Mouse (Mus musculus) hindbrain, embryonic 13.5 days (tissue): ENCODE data around the gene Zc2hc1c. TPM values are rescaled to one million over a fixed set of nuclear protein-coding genes. Genes with fewer than 3 reads are reported as not detected.

Experiments used
- ATAC-seq: fragments of 200-750 bp; cut with Nextera tagmentation; 2 replicates; pipeline ENCODE4 v1.8.0; 2017; ENCODE audit warnings: moderate TSS enrichment; ENCODE audit not compliant: low FRiP score
- H3K27ac ChIP-seq: fragments of 300-500 bp; sonication (generic); 2 replicates; pipeline ENCODE4 v1.5.1; 2015; ENCODE audit warnings: inconsistent platforms, mild to moderate bottlenecking, moderate library complexity
- H3K27me3 ChIP-seq: fragments of 300-500 bp; sonication (generic); 2 replicates; pipeline ENCODE4 v1.6.1; 2015; ENCODE audit warnings: mild to moderate bottlenecking, inconsistent platforms
- H3K36me3 ChIP-seq: fragments of 300-500 bp; sonication (generic); 2 replicates; pipeline ENCODE4 v1.6.1; 2015; ENCODE audit warnings: mild to moderate bottlenecking, inconsistent platforms
- H3K4me1 ChIP-seq: fragments of 300-500 bp; sonication (generic); replicated peaks from 2 replicates; pipeline ENCODE4 v1.6.1; 2015; ENCODE audit warnings: inconsistent platforms
- H3K4me2 ChIP-seq: fragments of 300-500 bp; sonication (generic); 2 replicates; pipeline ENCODE4 v1.6.1; 2015; ENCODE audit warnings: inconsistent platforms, mild to moderate bottlenecking, moderate library complexity
- H3K4me3 ChIP-seq: fragments of 300-500 bp; sonication (generic); 2 replicates; pipeline ENCODE4 v1.5.1; 2015; ENCODE audit warnings: mild to moderate bottlenecking, inconsistent platforms
- H3K9ac ChIP-seq: fragments of 300-500 bp; sonication (generic); 2 replicates; pipeline ENCODE4 v1.6.1; 2015; ENCODE audit warnings: mild to moderate bottlenecking, inconsistent platforms
- H3K9me3 ChIP-seq: fragments of 300-500 bp; sonication (generic); 2 replicates; pipeline ENCODE4 v1.6.1; 2016; ENCODE audit warnings: inconsistent platforms
- WGBS: fragments of 180-500 bp; shearing (Covaris S2); methylation state at CpG from one replicate; pipeline ENCODE4 v1.1.7; 2015; 5-methylcytosine and 5-hydroxymethylcytosine counted together
- polyA plus RNA-seq: library from polyadenylated mRNA; unstranded; fragments of >200 nt; fragmentation: Nextera tagmentation; extraction: Ambion mirVana; gene quantifications from 2 replicates; pipeline ENCODE4 v1.2.1, GENCODE M21; 2015

Gene Zc2hc1c
- polyA plus RNA-seq, 1 experiment from 2014 or later: 1.5 TPM

DNA sequence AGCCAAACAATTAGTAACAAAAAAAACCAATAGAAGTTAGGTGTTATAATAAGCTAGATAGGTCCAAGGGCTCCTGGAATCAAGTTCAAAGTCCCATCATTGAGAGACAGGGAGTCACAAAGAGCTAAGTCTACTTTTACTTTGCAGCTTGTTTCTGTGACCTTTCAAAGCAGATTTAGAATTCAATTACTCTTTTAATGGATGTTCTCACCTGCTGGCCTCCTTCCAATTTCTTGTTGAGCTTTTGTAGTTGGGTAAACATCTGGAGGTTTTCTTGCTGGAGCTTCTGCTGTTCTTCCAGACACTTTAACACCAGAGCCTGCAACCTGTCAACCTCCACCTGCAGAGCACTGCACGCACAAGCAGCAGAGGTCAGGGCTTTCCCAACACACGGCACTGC lies 14.9 kb downstream of the Zc2hc1c start:
- H3K36me3 ChIP-seq: peaks cover 95% of the 10 kb centered on the region
- H3K4me3 ChIP-seq: no peak overlapping the region
- H3K27ac ChIP-seq: no peak overlapping the region
- 79% methylated on average over 2 of the region's 2 CpGs for WGBS
- no peak overlapping the region for H3K9ac ChIP-seq
- H3K4me2 ChIP-seq: no peak overlapping the region
- H3K4me1 ChIP-seq: no peaks in the 10 kb centered on the region
- no peaks in the 10 kb centered on the region for H3K9me3 ChIP-seq
- no peak for ATAC-seq
- no peaks in the 10 kb centered on the region for H3K27me3 ChIP-seq

DNA sequence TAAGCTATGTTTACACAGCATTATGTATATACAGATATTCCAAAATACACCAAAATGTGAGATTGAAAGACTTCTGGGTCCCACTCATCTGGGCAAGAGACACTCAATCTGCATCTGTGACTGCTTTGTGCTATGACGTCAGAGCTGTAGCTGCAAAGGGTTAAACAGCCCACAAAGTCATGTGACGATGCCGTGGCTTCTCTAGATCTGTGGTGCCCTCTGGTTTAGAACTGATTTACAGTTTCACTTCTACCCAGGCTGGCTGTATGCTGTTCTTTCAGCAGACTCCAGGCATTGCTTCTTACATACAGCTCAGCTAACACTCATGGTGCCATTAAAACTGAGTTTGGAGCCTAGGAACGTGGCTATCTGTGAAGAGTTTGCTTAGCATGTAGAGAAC lies 16.3 kb downstream of the Zc2hc1c start:
- no peak for ATAC-seq
- WGBS: 77% methylated on average over 4 of the region's 4 CpGs

DNA sequence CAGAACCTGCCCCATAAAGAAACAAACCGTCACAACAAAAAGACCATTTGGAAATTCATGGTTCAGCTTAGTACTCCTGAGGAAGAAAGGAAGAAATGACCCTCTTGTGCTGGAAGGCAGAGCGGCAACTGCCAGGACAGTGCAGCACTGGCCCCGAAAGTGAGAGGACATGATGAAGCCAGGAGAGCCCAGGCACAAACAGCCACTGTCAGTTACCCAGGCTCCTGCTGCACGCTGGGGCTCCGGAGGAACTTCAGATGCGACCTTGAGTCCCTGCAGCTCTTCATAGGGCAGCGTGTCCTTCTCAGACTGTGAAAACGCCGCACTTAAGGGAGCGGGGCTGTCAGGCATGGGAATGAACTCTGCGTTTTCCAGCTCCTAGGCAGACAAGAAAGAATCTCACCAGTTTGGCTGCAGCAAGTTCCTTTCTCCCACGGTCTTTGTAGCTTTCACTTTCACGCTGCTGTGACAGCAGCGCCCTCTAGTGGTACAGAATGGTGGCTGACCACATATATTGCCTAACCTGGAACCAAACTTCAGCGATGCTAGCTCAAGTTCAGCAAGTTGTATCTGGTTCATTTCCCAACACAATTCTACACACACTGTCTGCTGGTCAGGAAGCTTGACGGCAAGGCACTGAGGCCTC lies 17.0 kb downstream of the Zc2hc1c start:
- H3K4me1 ChIP-seq: no peaks in the 10 kb centered on the region
- H3K4me3 ChIP-seq: no peak overlapping the region
- H3K27ac ChIP-seq: peak overlapping the region; percentile 25; the same call in 1 of the 2 replicates
- peak overlapping the region; percentile 25; the same call in 1 of the 2 replicates for H3K9ac ChIP-seq
- H3K27me3 ChIP-seq: no peaks in the 10 kb centered on the region
- ATAC-seq: no peak
- no peaks in the 10 kb centered on the region for H3K9me3 ChIP-seq
- H3K36me3 ChIP-seq: peaks cover 94% of the 10 kb centered on the region
- 52% methylated on average over 16 of the region's 16 CpGs for WGBS
- no peak overlapping the region for H3K4me2 ChIP-seq

More for the DNA sequence above, 16.3 kb downstream of the Zc2hc1c start:
- H3K9me3 ChIP-seq: no peaks in the 10 kb centered on the region
- H3K27ac ChIP-seq: no peak overlapping the region
- peak overlapping the region; percentile 25; the same call in 1 of the 2 replicates for H3K9ac ChIP-seq
- no peak overlapping the region for H3K4me2 ChIP-seq
- H3K27me3 ChIP-seq: no peaks in the 10 kb centered on the region
- no peak overlapping the region for H3K4me3 ChIP-seq
- H3K36me3 ChIP-seq: peaks cover 94% of the 10 kb centered on the region
- no peaks in the 10 kb centered on the region for H3K4me1 ChIP-seq

DNA sequence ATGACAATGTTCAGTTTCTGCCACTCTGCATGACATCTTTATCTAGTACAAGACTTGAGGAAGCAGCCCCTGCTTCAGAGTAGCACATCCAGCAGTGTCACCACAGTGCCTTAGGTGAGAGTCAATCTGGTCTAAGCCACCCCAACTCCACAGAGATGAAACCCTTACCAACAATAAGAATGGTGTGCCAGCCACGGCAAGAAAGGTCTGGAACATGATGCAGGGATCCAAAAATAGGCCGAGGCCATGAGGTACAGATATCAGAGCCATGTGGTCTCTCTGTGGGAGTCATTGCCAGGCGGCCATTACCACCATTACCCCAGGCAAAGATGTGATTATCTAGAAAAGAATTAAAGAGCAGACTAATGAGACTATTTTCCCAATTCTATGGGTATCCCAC lies 20.3 kb downstream of the Zc2hc1c start:
- H3K4me3 ChIP-seq: no peak overlapping the region
- H3K36me3 ChIP-seq: peaks cover 95% of the 10 kb centered on the region
- WGBS: 85% methylated on average over 3 of the region's 3 CpGs
- no peaks in the 10 kb centered on the region for H3K27me3 ChIP-seq
- ATAC-seq: no peak
- H3K9me3 ChIP-seq: no peaks in the 10 kb centered on the region
- no peaks in the 10 kb centered on the region for H3K4me1 ChIP-seq
- no peak overlapping the region for H3K27ac ChIP-seq
- no peak overlapping the region for H3K9ac ChIP-seq
- H3K4me2 ChIP-seq: no peak overlapping the region

DNA sequence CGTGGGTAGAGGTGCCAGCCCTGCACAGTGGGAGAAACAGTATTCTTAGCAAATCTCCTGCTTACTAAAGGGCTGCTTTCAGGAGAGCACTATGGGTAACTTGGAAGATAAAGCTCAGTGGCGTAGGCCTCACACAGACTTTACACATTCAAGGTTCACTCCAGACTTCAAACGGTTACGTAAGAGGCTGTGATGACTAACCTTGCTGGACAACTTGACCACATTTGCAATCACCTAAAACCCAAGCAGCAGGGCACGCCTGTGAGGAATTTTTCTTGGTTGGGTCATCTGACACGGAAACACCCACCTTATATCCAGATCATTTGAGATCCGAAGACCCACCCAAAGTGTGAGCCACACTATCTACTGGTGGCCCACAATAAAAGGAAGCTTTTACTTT lies 41.8 kb downstream of the Zc2hc1c start:
- no peaks in the 10 kb centered on the region for H3K9me3 ChIP-seq
- H3K4me1 ChIP-seq: no peaks in the 10 kb centered on the region
- H3K27ac ChIP-seq: no peak overlapping the region
- no peak overlapping the region for H3K4me2 ChIP-seq
- ATAC-seq: no peak
- whole genome bisulfite sequencing: 94% methylated on average over 7 of the region's 7 CpGs
- H3K4me3 ChIP-seq: no peak overlapping the region
- H3K27me3 ChIP-seq: no peaks in the 10 kb centered on the region
- peaks cover 83% of the 10 kb centered on the region for H3K36me3 ChIP-seq
- H3K9ac ChIP-seq: no peak overlapping the region

DNA sequence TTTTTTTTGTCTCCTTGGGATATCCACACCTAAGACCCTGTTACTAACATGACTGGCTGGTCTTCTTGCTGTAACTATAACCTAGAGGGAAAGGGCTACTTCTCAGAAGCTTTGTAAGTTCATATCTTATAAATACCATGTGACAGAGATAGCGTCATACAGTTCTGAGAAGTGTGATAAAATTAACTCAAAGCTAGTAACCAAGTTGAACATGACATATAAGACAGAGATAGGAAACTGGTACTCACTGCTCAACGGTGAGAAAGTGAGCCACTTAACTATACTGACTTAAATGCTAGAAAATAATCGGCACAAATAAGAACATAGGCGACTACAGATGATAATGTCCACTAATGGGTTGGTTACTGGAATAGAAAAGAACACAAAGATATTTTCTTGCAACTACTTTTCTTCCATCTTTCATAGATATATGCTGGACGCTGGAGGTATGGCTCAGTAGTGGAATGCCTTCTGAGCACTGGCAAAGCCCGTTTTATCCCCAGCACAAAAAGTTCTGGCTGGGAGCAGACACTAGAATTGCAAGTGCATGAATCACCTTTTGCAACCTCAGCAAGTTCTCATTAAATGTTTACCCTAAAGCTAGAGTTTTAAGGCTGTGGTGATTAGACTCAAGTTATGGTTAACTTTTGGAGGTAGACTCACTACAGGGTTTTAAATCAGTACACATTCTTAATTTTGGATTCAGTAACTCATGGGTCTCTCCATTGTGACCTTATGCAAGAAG lies 49.3 kb downstream of the Zc2hc1c start:
- Histone ChIP-seq H3K4me3 (peak overlapping the region; percentile 95), H3K27ac (no peak overlapping the region), H3K4me1 (peaks cover 21% of the 10 kb centered on the region), H3K36me3 (peaks cover 37% of the 10 kb centered on the region), H3K27me3 (no peaks in the 10 kb centered on the region), H3K9me3 (no peaks in the 10 kb centered on the region), H3K4me2 (peak overlapping the region; percentile 77), H3K9ac (peak overlapping the region; percentile 96; the same call in 1 of the 2 replicates)
- ATAC-seq: no peak
- WGBS: 87% methylated on average over 6 of the region's 6 CpGs

DNA sequence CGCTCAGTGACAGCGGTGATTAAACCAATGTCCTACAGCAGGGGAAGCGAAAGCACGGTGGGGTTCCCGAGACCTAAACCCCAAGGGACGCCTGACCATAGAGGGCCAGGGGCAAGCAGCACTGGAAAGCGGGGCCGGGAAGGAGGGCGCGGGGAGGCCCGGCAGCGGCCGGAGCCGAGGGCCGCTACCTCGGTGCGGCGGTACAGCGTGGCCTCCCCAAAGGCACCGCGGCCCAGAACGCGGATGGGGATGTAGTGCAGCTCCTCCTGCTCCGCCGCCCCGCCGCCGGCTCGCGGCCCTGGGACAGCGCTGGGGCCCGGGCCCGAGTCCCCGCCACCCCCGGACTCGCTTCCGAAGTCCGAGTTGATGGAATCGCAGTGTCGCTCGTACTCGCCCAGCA lies 50.4 kb downstream of the Zc2hc1c start:
- WGBS: under 1% methylated on average over 42 of the region's 42 CpGs
- no peaks in the 10 kb centered on the region for H3K27me3 ChIP-seq
- H3K4me1 ChIP-seq: peaks cover 21% of the 10 kb centered on the region
- peak; percentile 75 for ATAC-seq
- no peaks in the 10 kb centered on the region for H3K9me3 ChIP-seq
- H3K4me2 ChIP-seq: peak overlapping the region; percentile 77
- H3K27ac ChIP-seq: peak overlapping the region; percentile 91
- peak overlapping the region; percentile 95 for H3K4me3 ChIP-seq
- H3K9ac ChIP-seq: peak overlapping the region; percentile 96
- peaks cover 32% of the 10 kb centered on the region for H3K36me3 ChIP-seq

DNA sequence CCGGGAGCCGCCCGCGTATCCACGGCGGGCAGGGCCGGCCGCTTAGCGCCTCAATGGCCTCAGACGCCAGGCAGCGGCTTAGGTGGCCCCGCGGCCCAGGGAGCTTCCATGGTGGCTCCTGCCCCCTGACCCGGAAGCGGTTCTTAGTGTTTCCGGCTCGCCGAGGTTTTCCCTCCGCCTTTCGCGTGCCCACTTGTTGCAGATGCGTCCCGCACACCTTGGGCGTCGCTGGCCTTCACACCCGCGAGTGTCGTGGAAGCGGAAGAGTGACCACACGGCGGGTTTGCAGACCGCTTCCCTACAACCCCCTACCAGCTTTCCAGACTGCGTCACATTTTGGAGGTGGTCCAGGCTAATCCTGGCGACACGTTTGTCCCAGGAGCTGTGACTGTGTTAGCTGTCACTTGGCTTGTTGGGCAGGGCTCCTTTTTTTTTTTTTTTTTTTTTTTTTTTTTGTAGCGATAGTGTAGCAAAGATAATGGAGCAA lies 50.9 kb downstream of the Zc2hc1c start, which contains the start of gene Nek9:
Gene Nek9 (minus strand): TSS at position 120 of the 487 bp plus-strand sequence.
- H3K27me3 ChIP-seq: no peaks in the 10 kb centered on the region
- H3K36me3 ChIP-seq: peaks cover 27% of the 10 kb centered on the region
- H3K27ac ChIP-seq: peak within 1 kb of the TSS; percentile 91
- peak within 1 kb of the TSS; percentile 77 for H3K4me2 ChIP-seq
- H3K4me1 ChIP-seq: peaks cover 21% of the 10 kb centered on the region
- H3K4me3 ChIP-seq: peak within 1 kb of the TSS; percentile 95
- peak within 1 kb of the TSS; percentile 96 for H3K9ac ChIP-seq
- peak; percentile 91 for ATAC-seq
- 0% methylated on average over 36 of the region's 36 CpGs for WGBS
- no peaks in the 10 kb centered on the region for H3K9me3 ChIP-seq

DNA sequence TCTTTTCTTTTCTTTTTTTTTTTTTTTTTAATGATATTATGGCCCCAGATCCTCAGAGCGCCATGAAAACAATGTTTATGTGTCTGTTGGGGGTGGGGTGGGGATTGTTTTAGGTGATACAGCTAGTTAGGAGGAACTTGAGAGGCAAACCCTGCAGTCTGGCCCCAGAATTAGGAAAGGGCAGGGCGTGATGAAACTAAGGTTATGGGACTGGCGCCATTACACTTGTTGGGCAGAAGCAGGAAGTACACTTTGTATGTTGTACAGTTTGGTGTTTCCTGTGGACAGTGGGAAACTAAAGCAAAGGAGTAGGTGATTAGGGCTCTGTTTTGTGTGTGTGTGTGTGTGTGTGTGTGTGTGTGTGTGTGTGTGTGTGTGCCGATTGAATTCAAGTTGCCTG lies 51.6 kb downstream of the Zc2hc1c start:
- Histone ChIP-seq H3K4me1 (peaks cover 21% of the 10 kb centered on the region), H3K9ac (no peak overlapping the region), H3K36me3 (peaks cover 25% of the 10 kb centered on the region), H3K9me3 (no peaks in the 10 kb centered on the region), H3K27me3 (no peaks in the 10 kb centered on the region), H3K4me3 (peak overlapping the region; percentile 95), H3K27ac (no peak overlapping the region), H3K4me2 (peak overlapping the region; percentile 77)
- WGBS: 41% methylated on average over 4 of the region's 4 CpGs
- ATAC-seq: no peak

DNA sequence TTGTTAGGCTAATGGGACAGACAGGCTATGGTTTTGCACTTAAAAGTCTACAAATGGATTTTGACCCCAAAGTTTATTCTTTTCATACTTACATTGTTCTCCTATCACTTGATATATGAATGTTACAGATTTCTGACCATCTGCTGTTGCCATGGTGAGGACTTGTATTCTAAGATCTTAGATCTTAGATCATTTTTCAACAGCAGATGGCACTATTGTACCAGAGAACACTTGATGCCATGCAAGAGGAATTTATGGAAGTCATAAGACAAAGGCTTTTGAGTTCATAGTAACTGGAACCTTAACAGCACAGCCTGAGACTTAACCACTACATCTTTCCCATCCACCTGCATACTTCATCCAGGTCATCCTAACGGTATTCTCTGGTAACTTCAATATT lies 52.7 kb downstream of the Zc2hc1c start:
- Histone ChIP-seq H3K27me3 (no peaks in the 10 kb centered on the region), H3K9me3 (no peaks in the 10 kb centered on the region), H3K27ac (peak overlapping the region; percentile 64), H3K4me2 (no peak overlapping the region), H3K36me3 (peaks cover 18% of the 10 kb centered on the region), H3K4me1 (peaks cover 21% of the 10 kb centered on the region), H3K4me3 (no peak overlapping the region), H3K9ac (no peak overlapping the region)
- WGBS: 72% methylated on average over 1 of the region's 1 CpGs
- ATAC-seq: no peak

DNA sequence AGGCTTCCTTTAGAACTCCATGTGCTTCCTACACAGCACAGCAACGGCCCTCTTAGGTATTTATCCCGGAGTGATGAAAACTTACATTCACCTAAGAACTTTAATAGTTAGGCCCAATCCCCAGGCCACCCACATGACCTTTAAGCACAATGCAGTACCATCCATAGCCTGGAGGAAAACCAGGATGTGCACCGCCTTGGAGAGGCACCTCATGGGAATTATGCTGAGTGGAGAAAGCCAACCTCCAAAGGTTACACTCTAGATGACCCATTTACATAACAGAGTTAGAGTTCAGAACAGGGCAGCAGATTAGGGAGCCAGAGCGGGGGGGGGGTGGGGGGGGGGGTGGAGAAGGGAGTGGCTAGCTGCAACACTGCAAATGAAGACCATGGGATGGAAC lies 53.9 kb downstream of the Zc2hc1c start:
- Histone ChIP-seq H3K9ac (no peak overlapping the region), H3K4me3 (no peak overlapping the region), H3K27ac (no peak overlapping the region), H3K4me1 (peaks cover 21% of the 10 kb centered on the region), H3K4me2 (no peak overlapping the region), H3K27me3 (no peaks in the 10 kb centered on the region), H3K9me3 (no peaks in the 10 kb centered on the region), H3K36me3 (peaks cover 16% of the 10 kb centered on the region; the same call in 1 of the 2 replicates)
- no peak for ATAC-seq
- whole genome bisulfite sequencing: 72% methylated on average over 3 of the region's 4 CpGs

DNA sequence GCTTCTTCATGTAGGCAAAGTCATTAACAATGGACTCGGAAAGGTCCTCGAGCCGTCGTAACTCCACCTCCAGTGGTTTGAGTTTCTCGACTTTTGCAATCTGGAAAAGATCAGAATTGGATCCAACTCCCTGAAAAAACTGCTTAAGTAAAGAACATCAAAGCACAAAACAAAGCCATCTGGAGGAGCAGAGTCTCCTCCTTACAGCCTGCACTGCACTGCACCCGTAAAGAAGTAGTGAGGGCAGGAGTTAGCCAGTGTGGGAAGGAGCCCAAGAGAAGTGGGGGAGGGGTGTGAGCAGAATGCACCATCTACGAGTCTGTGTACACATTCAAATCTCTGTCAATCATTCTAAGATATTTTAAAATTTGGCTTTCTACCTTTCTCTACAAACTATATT lies 55.9 kb downstream of the Zc2hc1c start:
- peaks cover 34% of the 10 kb centered on the region for H3K36me3 ChIP-seq
- no peak overlapping the region for H3K27ac ChIP-seq
- H3K4me3 ChIP-seq: no peak overlapping the region
- H3K4me2 ChIP-seq: no peak overlapping the region
- H3K9me3 ChIP-seq: no peaks in the 10 kb centered on the region
- no peak overlapping the region for H3K9ac ChIP-seq
- H3K4me1 ChIP-seq: peaks cover 7% of the 10 kb centered on the region; the same call in 1 of the 2 replicates
- H3K27me3 ChIP-seq: no peaks in the 10 kb centered on the region
- WGBS: 85% methylated on average over 7 of the region's 7 CpGs
- no peak for ATAC-seq
